Mouse (Mus musculus) embryonic fibroblast, embryonic 13.5 days (primary cell): ENCODE measurements at regions not wholly inside any gene's neighbourhood (a gene's known extent, or its start where the extent isn't known, plus 50 kb on each side); places are given as distances from the start of the nearest gene placed in this dataset.

Source experiments
- H3K27ac ChIP-seq: 2 replicates; pipeline ENCODE4 v1.5.1; 2012; ENCODE audit warnings: low read length, control low read depth, inconsistent platforms; ENCODE audit not compliant: insufficient read depth
- H3K4me1 ChIP-seq: 2 replicates; pipeline ENCODE4 v1.6.1; 2011; ENCODE audit warnings: low read length; ENCODE audit not compliant: control insufficient read depth, insufficient read depth
- H3K4me3 ChIP-seq: 2 replicates; pipeline ENCODE4 v1.5.1; 2011; ENCODE audit warnings: mild to moderate bottlenecking, control low read depth, low read length; ENCODE audit not compliant: insufficient read depth
- CTCF ChIP-seq: IDR thresholded peaks from 2 replicates; pipeline ENCODE4 v1.5.1; 2011; ENCODE audit warnings: mild to moderate bottlenecking, control low read depth, low read length, moderate library complexity, borderline replicate concordance; ENCODE audit not compliant: insufficient read depth
- POLR2A ChIP-seq: IDR thresholded peaks from 2 replicates; pipeline ENCODE4 v1.6.1; 2011; ENCODE audit warnings: low read depth, mild to moderate bottlenecking, control low read depth, low read length, moderate library complexity

- Histone ChIP-seq H3K4me3 (no peak overlapping the region), H3K4me1 (no peaks in the 10 kb centered on the region)
- TF ChIP-seq POLR2A (no peak), CTCF (no peak)
Measured at GRCm38 (mm10) chr1:152169508-152169907, 79.6 kb upstream of the 1700025G04Rik start.

GRCm38 (mm10) chr1:152168284-152168683, 78.4 kb upstream of the 1700025G04Rik start:
- H3K4me3 ChIP-seq = no peak overlapping the region
- H3K27ac ChIP-seq = no peak overlapping the region
- no peaks in the 10 kb centered on the region for H3K4me1 ChIP-seq
- no peak for TF ChIP-seq POLR2A
- no peak for TF ChIP-seq CTCF

More at GRCm38 (mm10) chr1:152169508-152169907, 79.6 kb upstream of the 1700025G04Rik start:
- no peak overlapping the region for H3K27ac ChIP-seq

GRCm38 (mm10) chr1:152167716-152168115, 77.8 kb upstream of the 1700025G04Rik start:
- no peak for TF ChIP-seq POLR2A
- TF ChIP-seq CTCF = no peak

GRCm38 (mm10) chr1:152165490-152165905, 75.6 kb upstream of the 1700025G04Rik start:
- TF ChIP-seq CTCF = no peak
- TF ChIP-seq POLR2A = no peak
- Histone ChIP-seq H3K27ac (no peak overlapping the region), H3K4me3 (no peak overlapping the region), H3K4me1 (no peaks in the 10 kb centered on the region)

More at GRCm38 (mm10) chr1:152167716-152168115, 77.8 kb upstream of the 1700025G04Rik start:
- no peak overlapping the region for H3K4me3 ChIP-seq
- no peaks in the 10 kb centered on the region for H3K4me1 ChIP-seq
- H3K27ac ChIP-seq = no peak overlapping the region

GRCm38 (mm10) chr1:152164843-152165489, 75.0 kb upstream of the 1700025G04Rik start:
- Histone ChIP-seq H3K4me1 (no peaks in the 10 kb centered on the region), H3K4me3 (no peak overlapping the region), H3K27ac (no peak overlapping the region)
- TF ChIP-seq CTCF (no peak), POLR2A (no peak)

- H3K27ac ChIP-seq = no peak overlapping the region
- no peak for TF ChIP-seq POLR2A
- TF ChIP-seq CTCF = no peak
- H3K4me3 ChIP-seq = no peak overlapping the region
- no peaks in the 10 kb centered on the region for H3K4me1 ChIP-seq
Measured at GRCm38 (mm10) chr1:152164212-152164611, 74.3 kb upstream of the 1700025G04Rik start.

- Histone ChIP-seq H3K4me1 (no peaks in the 10 kb centered on the region), H3K4me3 (no peak overlapping the region), H3K27ac (no peak overlapping the region)
- TF ChIP-seq CTCF (no peak), POLR2A (no peak)
Measured at GRCm38 (mm10) chr1:152152474-152152873, 62.5 kb upstream of the 1700025G04Rik start.

- H3K4me1 ChIP-seq = no peaks in the 10 kb centered on the region
- no peak for TF ChIP-seq CTCF
- TF ChIP-seq POLR2A = no peak
- H3K4me3 ChIP-seq = no peak overlapping the region
- H3K27ac ChIP-seq = no peak overlapping the region
Measured at GRCm38 (mm10) chr1:152148731-152149130, 58.8 kb upstream of the 1700025G04Rik start.

GRCm38 (mm10) chr1:152140175-152140574, 50.2 kb upstream of the 1700025G04Rik start:
- H3K4me3 ChIP-seq = no peak overlapping the region
- H3K27ac ChIP-seq = no peak overlapping the region
- no peaks in the 10 kb centered on the region for H3K4me1 ChIP-seq
- TF ChIP-seq CTCF = no peak
- no peak for TF ChIP-seq POLR2A
